Mouse (Mus musculus) forebrain, embryonic 16.5 days (tissue): ENCODE measurements around the gene Mapkap1. TPM values are rescaled to one million over a fixed set of nuclear protein-coding genes. Genes with fewer than 3 reads are reported as not detected.
"Not testable (repeated sequence)": the region's sequence is repeated elsewhere in the genome, so short reads cannot be mapped to it uniquely, and the experiment has no call there.

Experiments
- ATAC-seq: fragments of 200-750 bp; cut with Nextera tagmentation; 2 replicates; pipeline ENCODE4 v1.8.0; 2017; ENCODE audit warnings: mild to moderate bottlenecking, moderate library complexity
- H3K27ac ChIP-seq: fragments of 300-500 bp; sonication (generic); 2 replicates; pipeline ENCODE4 v1.5.1; 2014; ENCODE audit warnings: low read length, control low read depth
- H3K27me3 ChIP-seq: fragments of 300-500 bp; sonication (generic); replicated peaks from 2 replicates; pipeline ENCODE4 v1.6.1; 2014; ENCODE audit warnings: low read length; ENCODE audit not compliant: control insufficient read depth, insufficient read depth
- H3K36me3 ChIP-seq: fragments of 300-500 bp; sonication (generic); 2 replicates; pipeline ENCODE4 v1.6.1; 2014; ENCODE audit not compliant: control insufficient read depth, insufficient read depth
- H3K4me1 ChIP-seq: fragments of 300-500 bp; sonication (generic); replicated peaks from 2 replicates; pipeline ENCODE4 v1.6.1; 2014; ENCODE audit warnings: low read length; ENCODE audit not compliant: control insufficient read depth, insufficient read depth
- H3K4me2 ChIP-seq: fragments of 300-500 bp; sonication (generic); 2 replicates; pipeline ENCODE4 v1.6.1; 2014; ENCODE audit warnings: mild to moderate bottlenecking, low read length, control low read depth
- H3K4me3 ChIP-seq: fragments of 300-500 bp; sonication (generic); replicated peaks from 2 replicates; pipeline ENCODE4 v1.5.1; 2014; ENCODE audit warnings: mild to moderate bottlenecking, low read length, control low read depth
- H3K9ac ChIP-seq: fragments of 300-500 bp; sonication (generic); replicated peaks from 2 replicates; pipeline ENCODE4 v1.6.1; 2014; ENCODE audit warnings: low read depth, low read length, control low read depth
- H3K9me3 ChIP-seq: fragments of 300-500 bp; sonication (generic); 2 replicates; pipeline ENCODE4 v1.6.1; 2016; ENCODE audit warnings: low read length; ENCODE audit not compliant: control insufficient read depth
- WGBS: fragments of 180-500 bp; shearing (Covaris S2); extraction: QIAGEN DNeasy Blood & Tissue Kit; methylation state at CpG from one replicate; pipeline ENCODE4 v1.1.7; 2014; 5-methylcytosine and 5-hydroxymethylcytosine counted together
- polyA plus RNA-seq: library from polyadenylated mRNA; unstranded; fragments of >200 nt; fragmentation: Nextera tagmentation; extraction: Ambion mirVana; gene quantifications from 2 replicates; pipeline ENCODE4 v1.2.1, GENCODE M21; 2015

Mapkap1 gene
- polyA plus RNA-seq, 1 experiment from 2014 or later, result 100 TPM

DNA sequence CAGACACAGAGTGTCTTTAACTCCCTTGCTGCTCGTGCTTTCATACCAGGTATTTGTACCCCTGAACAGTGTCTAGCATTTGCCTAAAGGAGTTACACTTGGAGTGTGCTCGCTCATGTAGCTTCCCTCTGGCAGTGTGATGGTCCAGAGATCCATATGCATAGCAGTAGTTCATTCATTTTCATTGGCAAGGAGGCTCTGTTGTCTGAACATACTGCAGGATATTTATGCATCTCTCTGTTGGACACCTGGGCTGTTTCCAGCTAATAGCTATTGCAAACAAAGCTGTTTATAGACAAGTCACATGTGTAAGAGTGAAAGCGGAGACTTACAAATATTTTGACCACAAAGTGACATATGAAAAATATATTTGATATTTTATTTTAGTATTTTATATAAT is 67.2 kb downstream of the Mapkap1 start:
- no peak overlapping the region for H3K4me2 ChIP-seq
- no peaks in the 10 kb centered on the region for H3K27me3 ChIP-seq
- no peaks in the 10 kb centered on the region for H3K9me3 ChIP-seq
- no peaks in the 10 kb centered on the region for H3K36me3 ChIP-seq
- H3K27ac ChIP-seq, result no peak overlapping the region
- ATAC-seq, result no peak
- peaks cover 6% of the 10 kb centered on the region for H3K4me1 ChIP-seq
- WGBS, result 46% methylated on average over 3 of the region's 3 CpGs
- H3K4me3 ChIP-seq, result no peak overlapping the region
- no peak overlapping the region for H3K9ac ChIP-seq

GRCm38 (mm10) chr2:34481401-34481800 is 74.8 kb downstream of the Mapkap1 start:
- Histone ChIP-seq H3K9me3 (no peaks in the 10 kb centered on the region), H3K27ac (no peak overlapping the region), H3K9ac (no peak overlapping the region), H3K4me3 (no peak overlapping the region), H3K27me3 (no peaks in the 10 kb centered on the region), H3K36me3 (no peaks in the 10 kb centered on the region), H3K4me1 (peaks cover 7% of the 10 kb centered on the region), H3K4me2 (no peak overlapping the region)
- 31% methylated on average over 4 of the region's 4 CpGs for WGBS
- ATAC-seq, result no peak

DNA sequence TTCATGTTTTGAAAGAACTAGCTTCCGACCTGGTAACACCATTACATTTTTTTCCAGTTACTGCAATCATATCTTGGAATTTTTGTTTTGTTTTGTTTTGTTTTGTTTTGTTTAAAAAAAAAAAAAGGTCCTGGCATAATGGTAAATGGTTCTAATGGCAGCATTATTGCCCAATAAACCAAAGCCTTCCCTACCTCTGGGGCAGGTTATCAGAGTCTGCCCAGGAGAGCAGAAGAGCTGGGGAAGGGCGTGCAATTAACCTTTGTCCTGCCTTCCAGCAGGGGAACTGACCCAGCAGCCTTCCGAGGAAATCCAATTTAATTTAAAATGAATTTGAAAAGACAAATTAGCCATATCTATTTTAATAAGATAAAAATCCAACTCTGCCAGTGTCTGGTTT is 75.5 kb downstream of the Mapkap1 start:
- Histone ChIP-seq H3K27me3 (no peaks in the 10 kb centered on the region), H3K27ac (no peak overlapping the region), H3K4me3 (no peak overlapping the region), H3K4me2 (no peak overlapping the region), H3K9me3 (no peaks in the 10 kb centered on the region), H3K36me3 (no peaks in the 10 kb centered on the region), H3K9ac (no peak overlapping the region), H3K4me1 (peaks cover 7% of the 10 kb centered on the region)
- ATAC-seq, result no peak
- WGBS, result 64% methylated on average over 3 of the region's 3 CpGs

- Histone ChIP-seq H3K27me3 (no peaks in the 10 kb centered on the region), H3K4me3 (no peak overlapping the region), H3K4me1 (peaks cover 7% of the 10 kb centered on the region), H3K9me3 (no peaks in the 10 kb centered on the region), H3K27ac (no peak overlapping the region), H3K36me3 (no peaks in the 10 kb centered on the region), H3K4me2 (no peak overlapping the region), H3K9ac (no peak overlapping the region)
- WGBS, result 78% methylated on average over 3 of the region's 3 CpGs
- ATAC-seq, result no peak
These were observed 76.0 kb downstream of the Mapkap1 start for GRCm38 (mm10) chr2:34482531-34482930.

DNA sequence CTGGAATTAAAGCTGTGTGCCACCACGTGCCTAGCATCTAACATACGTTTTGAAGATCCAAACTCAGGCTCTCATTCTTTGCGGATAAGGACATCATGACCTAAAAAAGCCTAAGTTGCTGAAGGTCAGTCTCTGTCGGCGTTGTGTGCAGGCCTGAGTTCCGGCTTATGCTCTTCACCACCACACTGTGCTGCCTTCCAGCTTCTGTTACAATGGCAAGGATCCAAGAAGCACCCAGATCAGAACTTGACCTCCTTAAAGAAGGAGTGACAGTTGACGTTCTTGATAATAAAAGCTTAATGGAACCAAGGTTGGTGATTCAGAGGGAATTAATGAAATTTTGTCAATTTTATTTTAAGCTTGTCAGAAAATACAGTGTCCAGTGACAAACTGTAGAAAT is 80.7 kb downstream of the Mapkap1 start:
- no peaks in the 10 kb centered on the region for H3K36me3 ChIP-seq
- ATAC-seq, result no peak
- 86% methylated on average over 7 of the region's 7 CpGs for WGBS

GRCm38 (mm10) chr2:34503975-34504730 is 97.6 kb downstream of the Mapkap1 start:
- H3K27me3 ChIP-seq, result no peaks in the 10 kb centered on the region
- H3K4me1 ChIP-seq, result no peaks in the 10 kb centered on the region
- no peak overlapping the region for H3K4me3 ChIP-seq
- H3K4me2 ChIP-seq, result no peak overlapping the region
- H3K9me3 ChIP-seq, result no peaks in the 10 kb centered on the region
- no peak overlapping the region for H3K27ac ChIP-seq
- peak; percentile 68 for ATAC-seq
- 21% methylated on average over 3 of the region's 3 CpGs for WGBS
- no peak overlapping the region for H3K9ac ChIP-seq
- H3K36me3 ChIP-seq, result no peaks in the 10 kb centered on the region

More for the DNA sequence above, 80.7 kb downstream of the Mapkap1 start:
- Histone ChIP-seq H3K9me3 (no peaks in the 10 kb centered on the region), H3K4me1 (no peaks in the 10 kb centered on the region), H3K4me3 (no peak overlapping the region), H3K27me3 (no peaks in the 10 kb centered on the region), H3K27ac (no peak overlapping the region), H3K9ac (no peak overlapping the region), H3K4me2 (no peak overlapping the region)

- H3K4me1 ChIP-seq, H3K9ac ChIP-seq, ATAC-seq, H3K4me3 ChIP-seq, H3K4me2 ChIP-seq, H3K36me3 ChIP-seq, H3K27me3 ChIP-seq, H3K27ac ChIP-seq, H3K9me3 ChIP-seq: not testable (repeated sequence)
- 97% methylated on average over 2 of the region's 2 CpGs for WGBS
These were observed 99.6 kb downstream of the Mapkap1 start for GRCm38 (mm10) chr2:34506162-34506561.

DNA sequence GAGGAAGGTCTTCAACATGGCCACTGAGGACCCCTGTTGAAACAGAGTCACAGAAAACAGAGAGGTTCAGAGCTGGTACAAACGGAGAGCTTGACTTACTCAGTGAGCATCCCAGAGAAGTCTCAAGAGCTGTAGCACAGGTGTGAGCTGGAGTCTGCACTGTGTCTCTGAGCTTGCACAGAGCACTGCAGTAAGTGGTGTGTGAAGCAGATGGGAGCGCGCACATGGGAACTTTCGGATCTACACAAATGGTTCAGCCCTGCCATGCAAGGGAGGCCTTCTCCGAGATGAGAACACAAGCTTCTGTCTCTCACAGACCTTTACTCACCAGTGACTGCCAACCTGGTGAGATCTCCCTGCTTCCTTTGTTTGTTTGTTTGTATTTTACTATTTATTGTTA is 103.3 kb downstream of the Mapkap1 start:
- Histone ChIP-seq H3K27ac (no peak overlapping the region), H3K27me3 (no peaks in the 10 kb centered on the region), H3K36me3 (no peaks in the 10 kb centered on the region), H3K9me3 (no peaks in the 10 kb centered on the region), H3K4me3 (no peak overlapping the region), H3K9ac (no peak overlapping the region), H3K4me1 (no peaks in the 10 kb centered on the region), H3K4me2 (no peak overlapping the region)
- 83% methylated on average over 5 of the region's 5 CpGs for WGBS
- no peak for ATAC-seq

- Histone ChIP-seq H3K4me3 (no peak overlapping the region), H3K9me3 (no peaks in the 10 kb centered on the region), H3K9ac (no peak overlapping the region), H3K36me3 (no peaks in the 10 kb centered on the region), H3K4me2 (no peak overlapping the region), H3K27me3 (no peaks in the 10 kb centered on the region), H3K27ac (no peak overlapping the region), H3K4me1 (no peaks in the 10 kb centered on the region)
- WGBS, result 94% methylated on average over 5 of the region's 5 CpGs
- ATAC-seq, result no peak
These were observed 108.7 kb downstream of the Mapkap1 start for GRCm38 (mm10) chr2:34515263-34515662.

GRCm38 (mm10) chr2:34518083-34518482 is 111.5 kb downstream of the Mapkap1 start:
- Histone ChIP-seq H3K4me3 (no peak overlapping the region), H3K4me1 (no peaks in the 10 kb centered on the region), H3K9ac (no peak overlapping the region), H3K36me3 (no peaks in the 10 kb centered on the region; the same call in 1 of the 2 replicates), H3K27me3 (no peaks in the 10 kb centered on the region), H3K27ac (no peak overlapping the region), H3K9me3 (no peaks in the 10 kb centered on the region), H3K4me2 (no peak overlapping the region)
- no peak for ATAC-seq
- WGBS, result 86% methylated on average over 2 of the region's 2 CpGs
